Mouse (Mus musculus) hindbrain, embryonic 10.5 days (tissue): Measurements from ENCODE around the gene Gucy2e. TPM values are rescaled to one million over a fixed set of nuclear protein-coding genes. Genes with fewer than 3 reads are reported as not detected.

ENCODE experiments used
- polyA plus RNA-seq: library from polyadenylated mRNA; unstranded; fragments of >200 nt; fragmentation: Nextera tagmentation; extraction: Ambion mirVana; gene quantifications from 2 replicates; pipeline ENCODE4 v1.2.1, GENCODE M21; 2016

The Gucy2e gene
- polyA plus RNA-seq, 1 experiment from 2014 or later: 0.09 TPM

Other genes starting within 250 kb of the Gucy2e start
- 40.6 and 57.3 TPM in 2 replicates for gene Pfas, start 228.6 kb downstream of the Gucy2e start, polyA plus RNA-seq
- 89.8 and 90.9 TPM in 2 replicates for gene Ctc1, start 221.1 kb downstream of the Gucy2e start, polyA plus RNA-seq
- gene Aurkb, start 191.4 kb downstream of the Gucy2e start, polyA plus RNA-seq: 184 and 228 TPM in 2 replicates
- gene Borcs6, start 177.3 kb downstream of the Gucy2e start, polyA plus RNA-seq: 8.5 and 12.6 TPM in 2 replicates
- 56.6 and 57.6 TPM in 2 replicates for gene Tmem107, start 166.2 kb downstream of the Gucy2e start, polyA plus RNA-seq
- 67.1 and 108 TPM in 2 replicates for gene Vamp2, start 148.5 kb downstream of the Gucy2e start, polyA plus RNA-seq
- gene Per1, start 141.8 kb downstream of the Gucy2e start, polyA plus RNA-seq: 7.8 and 9.8 TPM in 2 replicates
- 0.14 and 0.48 TPM in 2 replicates for gene Hes7, start 116.6 kb downstream of the Gucy2e start, polyA plus RNA-seq
- 0.13 TPM in 1 of 2 replicates, not detected in the other for gene 9130213A22Rik, start 114.4 kb downstream of the Gucy2e start, polyA plus RNA-seq
- 0.22 TPM in 1 of 2 replicates, not detected in the other for gene Aloxe3, start 111.1 kb downstream of the Gucy2e start, polyA plus RNA-seq
- not detected in 2 replicates for gene Alox12b, start 80.0 kb downstream of the Gucy2e start, polyA plus RNA-seq
- 0.10 TPM in 1 of 2 replicates, not detected in the other for gene Alox8, start 39.2 kb downstream of the Gucy2e start, polyA plus RNA-seq
- gene Cntrob, start 86.7 kb upstream of the Gucy2e start, polyA plus RNA-seq: 34.2 and 36.7 TPM in 2 replicates
- gene Trappc1, start 86.9 kb upstream of the Gucy2e start, polyA plus RNA-seq: 189 and 208 TPM in 2 replicates
- 1.2 and 2.7 TPM in 2 replicates for gene Kcnab3, start 89.2 kb upstream of the Gucy2e start, polyA plus RNA-seq
- gene Rnf227, start 103.4 kb upstream of the Gucy2e start, polyA plus RNA-seq: 18.0 and 19.9 TPM in 2 replicates
- 45.1 and 46.9 TPM in 2 replicates for gene Chd3, start 132.4 kb upstream of the Gucy2e start, polyA plus RNA-seq
- gene Naa38, start 158.5 kb upstream of the Gucy2e start, polyA plus RNA-seq: 148 and 159 TPM in 2 replicates
- gene Cyb5d1, start 158.6 kb upstream of the Gucy2e start, polyA plus RNA-seq: 47.2 and 51.7 TPM in 2 replicates
- 22.1 and 22.2 TPM in 2 replicates for gene Tmem88, start 161.2 kb upstream of the Gucy2e start, polyA plus RNA-seq
- 37.9 and 43.4 TPM in 2 replicates for gene Kdm6b, start 176.6 kb upstream of the Gucy2e start, polyA plus RNA-seq